Mouse (Mus musculus): ENCODE results near the gene Tuba1b. TPM values are rescaled to one million over a fixed set of nuclear protein-coding genes. Genes with fewer than 3 reads are reported as not detected.
"Not testable (repeated sequence)": the region's sequence is repeated elsewhere in the genome, so short reads cannot be mapped to it uniquely, and the experiment has no call there.

Gene Tuba1b
- 100 to 1,000 TPM; 329 to 414 TPM for total RNA-seq (2021)
- long read RNA-seq, experiment 1, transcript Tuba1b-201 (4 exons, 1,743 nt): major isoform, 744 of 1,046 reads
- long read RNA-seq, experiment 1, partial matches to known transcripts: 302 of 1,046 reads
- long read RNA-seq, experiment 1, other reads (novel, unspliced or antisense): 0 of 1,046 reads
- long read RNA-seq, experiment 2, transcript Tuba1b-201 (4 exons, 1,743 nt): major isoform, 592 of 654 reads
- long read RNA-seq, experiment 2, partial matches to known transcripts: 61 of 654 reads
- long read RNA-seq, experiment 2, other reads (novel, unspliced or antisense): 1 of 654 reads

DNA sequence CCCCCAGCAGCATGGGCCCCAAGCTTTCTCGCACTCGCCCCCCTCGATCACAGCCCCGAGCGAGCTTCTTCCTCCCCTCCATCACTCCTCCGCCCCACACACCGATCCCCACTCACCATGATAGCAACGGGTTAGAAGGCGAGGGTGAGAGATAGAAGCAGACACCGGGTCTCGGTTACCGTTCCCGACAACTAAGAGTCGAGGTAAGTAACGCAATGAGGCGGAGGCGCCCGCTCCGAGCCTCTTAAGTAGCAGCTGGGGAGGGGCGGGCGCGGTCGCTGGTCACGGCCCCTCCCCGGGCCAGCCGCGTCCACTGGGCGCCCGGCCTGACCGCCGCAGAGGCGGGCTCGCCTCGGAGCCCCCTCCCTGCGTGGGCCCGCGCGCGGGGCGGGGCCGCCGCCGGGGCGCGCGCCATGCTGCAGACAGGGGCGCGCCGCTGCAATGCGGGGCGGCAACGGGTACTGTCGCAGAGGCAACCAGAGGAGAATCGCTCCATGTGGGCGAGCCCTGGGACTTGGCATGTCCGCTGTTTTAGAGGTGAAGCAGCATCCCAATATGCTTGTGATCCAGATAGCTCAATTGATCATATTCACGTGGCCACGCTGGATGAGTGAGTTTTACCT lies at the start of gene Tuba1b:
Gene Tuba1b, minus strand, starts transcription at position 349 of the 623 bp plus-strand sequence.
- peak; percentile 95 for DNase-seq

DNA sequence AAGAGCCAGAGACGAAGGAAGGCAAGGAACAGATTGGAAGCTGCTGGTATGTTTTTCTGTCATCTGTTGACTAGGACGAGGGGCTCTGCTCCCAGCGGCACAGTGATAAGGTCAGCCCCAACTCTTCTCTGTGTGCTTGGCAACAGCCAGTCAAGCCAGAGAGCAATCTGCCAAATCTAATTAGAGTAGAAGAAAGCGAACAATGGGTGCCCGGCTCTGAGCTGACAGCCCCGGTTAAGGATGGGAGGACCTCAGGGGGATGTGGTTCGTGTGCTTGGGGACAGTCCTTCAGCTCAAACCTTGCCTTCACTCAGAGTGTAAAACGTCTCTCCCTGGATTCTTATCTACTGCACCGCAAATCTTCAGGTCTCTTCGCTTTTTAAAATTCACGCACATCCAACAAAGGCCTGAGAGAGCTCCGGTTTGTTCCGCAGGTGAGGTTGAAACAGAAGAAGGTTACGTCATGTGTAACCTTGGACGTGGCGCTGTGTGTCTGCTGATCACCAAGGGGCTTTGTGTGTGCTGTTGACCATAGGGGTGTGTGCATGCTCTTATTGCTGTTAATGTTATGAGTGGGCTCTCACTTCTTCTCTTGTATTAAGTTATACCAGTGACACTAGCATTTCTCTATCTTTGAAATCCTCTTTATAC lies 49.2 kb upstream of the Tuba1b start:
- no peak for DNase-seq

DNA sequence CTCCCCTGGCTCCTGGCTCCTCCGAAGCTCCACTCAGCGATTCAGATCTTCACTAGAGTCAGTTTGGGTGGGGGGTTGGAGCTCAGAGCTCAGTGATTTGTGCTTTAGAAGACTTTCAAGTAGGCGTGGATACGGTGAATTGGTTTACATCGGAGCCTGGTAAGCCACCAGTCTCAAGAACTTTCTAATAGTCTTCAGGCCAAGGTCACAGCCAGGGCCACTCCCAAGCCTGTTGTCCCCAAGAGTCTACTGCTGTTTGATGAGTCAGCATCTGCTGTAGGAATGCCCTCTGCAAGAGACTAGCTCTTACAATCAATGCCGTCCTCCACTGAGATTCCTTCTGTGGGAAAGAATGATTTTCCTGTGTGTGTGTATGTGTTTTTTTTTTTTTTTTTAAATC lies 47.7 kb upstream of the Tuba1b start:
- DNase-seq: peak; percentile 41

DNA sequence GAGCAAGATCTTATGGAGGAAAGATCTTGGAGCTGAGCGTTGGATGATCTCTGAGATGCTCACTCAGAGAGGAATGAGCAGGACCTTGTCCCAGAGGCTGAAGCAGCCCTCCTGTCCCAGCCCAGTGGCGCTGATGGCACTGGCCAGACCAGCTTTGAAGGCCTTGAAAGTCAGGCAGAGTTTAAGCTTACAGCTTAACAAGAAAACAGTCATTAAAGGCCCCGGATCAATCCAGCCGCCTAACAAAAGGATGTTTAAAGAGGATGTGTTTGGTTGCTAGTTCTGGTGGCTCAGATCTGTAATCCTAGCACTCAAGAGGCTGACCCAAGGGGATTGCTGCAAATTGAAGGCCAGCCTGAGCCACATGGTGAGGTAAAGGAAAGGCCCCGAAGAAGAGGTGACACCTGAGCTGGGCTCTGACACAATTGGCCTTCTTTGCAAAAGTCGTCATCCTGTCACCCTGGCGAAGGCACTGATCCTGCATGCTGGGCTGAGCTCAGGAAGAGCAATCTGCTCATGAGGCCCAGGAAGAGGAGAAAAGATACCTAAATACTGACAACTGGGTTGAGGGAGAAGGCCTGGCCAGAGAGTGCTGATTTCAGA lies 45.7 kb upstream of the Tuba1b start:
- no peak for DNase-seq

DNA sequence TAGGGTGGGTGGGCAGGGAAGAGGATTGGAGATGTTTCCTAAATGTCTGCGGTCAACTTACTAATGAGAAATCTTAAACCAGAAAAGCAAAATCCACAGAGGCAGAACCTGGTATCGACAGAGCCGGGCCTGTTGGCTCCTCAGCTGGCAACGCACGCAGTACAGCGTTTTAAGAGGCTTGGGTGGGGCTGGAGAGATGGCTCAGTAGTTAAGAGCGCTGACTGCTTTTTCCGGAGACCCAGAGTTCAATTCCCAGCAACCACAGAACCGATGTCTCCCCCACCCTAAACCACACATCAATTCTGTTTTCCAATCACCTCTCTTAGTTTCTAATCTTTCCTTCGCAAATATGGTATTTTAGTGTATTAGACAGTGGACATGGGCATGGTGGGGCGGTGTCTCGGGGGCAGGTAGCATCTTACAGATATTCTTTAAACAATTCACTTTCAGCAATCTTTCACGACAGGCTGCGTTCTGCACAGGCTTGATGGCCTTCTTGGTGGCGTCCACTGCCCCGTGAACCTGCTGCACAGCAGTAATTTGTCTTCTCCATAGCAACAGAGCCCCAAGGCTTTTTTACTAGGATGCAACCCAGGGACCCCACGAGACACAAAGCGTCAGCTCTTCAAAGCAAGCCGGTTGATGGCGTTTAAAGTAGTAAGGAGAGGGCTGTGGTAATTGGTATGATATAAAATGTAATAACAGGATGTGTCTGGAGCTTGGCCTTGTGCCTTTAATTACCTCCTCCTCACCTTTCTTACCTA lies 44.2 kb upstream of the Tuba1b start:
- DNase-seq: no peak

DNA sequence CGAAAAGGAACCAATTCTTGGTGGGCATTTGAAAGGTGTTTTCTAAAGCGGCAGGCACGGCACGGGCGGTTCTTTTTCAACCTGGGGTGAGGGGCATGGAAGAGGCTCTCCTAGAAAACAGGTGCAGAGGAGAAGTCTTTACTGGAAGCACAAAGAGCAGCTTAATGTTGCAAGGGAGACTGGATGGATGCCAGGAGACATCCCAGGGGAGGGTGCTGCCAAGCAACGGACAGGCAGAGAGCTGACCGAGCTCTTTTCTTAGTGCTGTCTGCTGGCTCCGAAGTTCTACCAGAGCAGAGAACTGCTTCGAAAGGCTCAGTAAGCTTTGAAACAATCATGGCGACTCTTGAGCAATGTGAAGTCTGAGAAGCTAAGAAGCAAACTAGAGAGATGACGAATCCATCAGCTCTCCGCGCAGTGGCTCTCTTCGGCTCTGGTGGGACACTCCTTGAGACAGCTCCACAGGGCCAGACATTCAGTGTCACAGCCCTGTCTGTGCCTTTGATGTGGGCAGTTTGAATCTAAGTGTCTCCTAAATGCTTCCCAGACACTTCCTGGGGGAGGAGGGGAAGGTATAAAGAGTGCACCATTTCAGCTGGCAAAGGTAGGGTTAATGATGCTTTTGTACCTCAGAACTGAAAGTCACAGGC lies 43.5 kb upstream of the Tuba1b start:
- DNase-seq: peak; percentile 92

DNA sequence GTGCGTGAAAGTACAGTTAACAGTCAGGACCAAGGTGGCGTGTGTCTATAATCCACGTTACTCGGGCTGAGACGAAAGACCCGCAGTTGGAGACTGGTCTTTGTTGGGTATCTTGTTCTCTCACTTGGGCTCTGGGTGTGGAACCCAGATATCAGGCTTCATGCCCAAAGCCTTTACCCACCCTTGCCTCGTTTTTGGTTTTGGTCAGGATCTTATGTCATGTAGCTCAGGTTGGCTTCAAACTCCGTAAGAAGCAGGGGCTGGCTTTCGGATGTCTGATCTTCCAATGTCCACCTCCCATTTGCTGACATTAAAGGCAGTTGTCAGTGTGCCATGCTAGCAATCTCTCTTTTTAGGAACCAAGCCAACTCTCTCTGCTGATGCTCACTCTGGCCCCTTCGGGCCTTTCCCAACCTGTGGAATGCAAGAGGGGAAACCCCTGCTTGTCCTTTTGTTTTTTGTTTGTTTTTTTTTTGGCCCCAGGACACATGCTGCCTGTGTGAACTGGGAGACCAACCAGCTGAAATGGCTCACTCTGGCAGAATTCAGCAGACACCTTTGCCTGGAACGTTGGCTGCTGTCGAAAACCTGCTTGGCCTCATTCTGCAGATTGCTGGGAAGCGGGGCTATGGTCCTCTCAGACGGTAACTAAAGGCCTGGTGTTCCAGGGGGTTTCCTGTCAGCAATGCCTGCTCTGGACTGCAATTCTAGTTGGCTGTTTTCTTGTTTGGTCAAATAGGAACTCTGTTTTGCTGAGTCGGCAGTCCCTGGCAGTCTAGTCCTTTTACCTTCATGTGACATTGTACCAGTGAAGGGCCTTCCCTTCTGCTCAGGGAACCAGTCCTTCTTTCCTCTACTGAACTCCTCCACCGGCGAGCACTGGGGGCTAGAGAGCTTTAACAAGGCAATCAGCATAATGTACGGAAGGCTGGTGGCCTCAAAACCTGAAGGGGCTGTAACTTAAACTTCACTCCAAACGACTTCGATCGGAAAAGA lies 42.7 kb upstream of the Tuba1b start:
- DNase-seq: no peak

DNA sequence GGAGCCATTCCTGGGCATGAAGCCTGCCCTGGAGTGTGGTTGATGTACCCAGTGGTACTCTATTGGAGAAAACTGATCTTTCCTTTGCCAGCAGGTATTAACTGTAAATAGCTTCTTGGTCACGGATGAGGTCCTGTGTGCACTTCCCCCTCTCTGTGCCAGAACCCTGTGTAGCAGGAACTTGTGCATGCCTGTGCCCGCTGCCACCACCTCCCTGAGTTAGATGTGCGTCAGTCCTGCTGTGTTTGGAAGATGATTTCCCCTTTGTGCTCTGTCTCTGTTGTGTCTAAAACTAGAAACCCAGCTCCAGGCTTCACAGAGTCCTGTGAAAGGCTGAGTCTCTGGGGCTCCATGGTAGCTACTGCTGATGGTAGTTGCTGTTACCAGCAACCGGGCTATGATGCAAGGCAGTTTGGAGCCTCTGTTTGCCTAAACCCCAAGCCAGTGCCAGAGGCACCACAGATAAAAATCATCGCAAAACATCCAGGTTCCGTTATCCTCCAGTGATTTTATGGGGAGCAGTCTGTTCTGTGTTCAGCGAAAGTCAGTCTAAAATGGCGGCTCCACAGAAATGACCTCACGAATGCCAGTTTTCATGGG lies 38.8 kb upstream of the Tuba1b start:
- DNase-seq: no peak

DNA sequence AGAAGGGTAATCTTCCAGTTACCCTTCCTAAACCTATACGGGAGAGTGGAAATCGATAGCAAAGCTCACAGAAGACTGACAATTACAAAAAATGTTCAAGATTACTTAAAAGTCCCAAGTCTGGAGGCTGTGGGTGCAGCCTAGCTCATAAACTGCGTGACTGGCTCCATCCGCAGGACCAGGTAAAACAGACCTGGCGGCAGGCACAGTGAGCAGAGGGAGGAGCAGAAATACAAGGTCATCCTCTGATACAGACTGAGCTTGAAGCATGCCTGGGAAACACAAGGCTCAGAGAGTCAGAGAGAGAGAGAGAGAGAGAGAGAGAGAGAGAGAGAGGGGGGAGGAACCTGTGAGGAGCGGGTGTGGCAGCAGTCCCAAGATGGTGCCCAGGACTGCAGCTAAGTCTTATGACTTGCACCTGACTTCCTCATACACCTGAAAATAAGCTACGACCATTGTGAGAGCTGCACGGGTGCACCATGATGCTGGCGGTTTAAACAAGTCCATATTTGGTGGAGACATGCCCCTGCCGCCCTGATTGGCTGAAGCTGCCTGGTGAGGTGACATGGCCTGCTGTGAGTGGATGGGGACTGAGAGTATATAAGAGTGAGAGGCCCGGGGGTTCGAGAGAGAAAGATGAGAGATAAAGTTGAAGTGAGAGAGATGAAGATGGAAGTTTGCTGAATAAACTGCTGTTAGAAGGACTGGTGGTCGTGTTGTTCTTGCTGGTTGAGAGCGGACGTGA lies 37.4 kb upstream of the Tuba1b start:
- not testable (repeated sequence) for DNase-seq

DNA sequence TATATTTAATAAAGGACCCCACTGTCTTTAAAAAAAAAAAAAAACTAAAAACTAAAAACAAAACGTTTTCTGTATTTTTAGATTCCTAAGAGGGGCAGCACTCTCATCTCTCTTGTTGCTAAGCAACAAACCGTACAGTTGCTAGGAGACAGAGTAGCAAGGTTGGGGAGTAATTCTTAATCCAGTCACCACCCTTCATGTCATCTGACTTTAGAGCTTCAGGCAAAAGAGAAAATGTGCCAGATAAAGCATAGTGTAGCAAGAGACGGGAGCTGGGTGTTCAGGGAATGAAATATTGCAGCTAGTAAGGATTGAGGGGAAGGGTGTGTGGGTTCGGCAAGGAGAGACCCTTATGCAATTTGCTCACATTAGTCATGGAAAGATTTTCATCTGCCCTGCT lies 36.7 kb upstream of the Tuba1b start:
- DNase-seq: no peak

DNA sequence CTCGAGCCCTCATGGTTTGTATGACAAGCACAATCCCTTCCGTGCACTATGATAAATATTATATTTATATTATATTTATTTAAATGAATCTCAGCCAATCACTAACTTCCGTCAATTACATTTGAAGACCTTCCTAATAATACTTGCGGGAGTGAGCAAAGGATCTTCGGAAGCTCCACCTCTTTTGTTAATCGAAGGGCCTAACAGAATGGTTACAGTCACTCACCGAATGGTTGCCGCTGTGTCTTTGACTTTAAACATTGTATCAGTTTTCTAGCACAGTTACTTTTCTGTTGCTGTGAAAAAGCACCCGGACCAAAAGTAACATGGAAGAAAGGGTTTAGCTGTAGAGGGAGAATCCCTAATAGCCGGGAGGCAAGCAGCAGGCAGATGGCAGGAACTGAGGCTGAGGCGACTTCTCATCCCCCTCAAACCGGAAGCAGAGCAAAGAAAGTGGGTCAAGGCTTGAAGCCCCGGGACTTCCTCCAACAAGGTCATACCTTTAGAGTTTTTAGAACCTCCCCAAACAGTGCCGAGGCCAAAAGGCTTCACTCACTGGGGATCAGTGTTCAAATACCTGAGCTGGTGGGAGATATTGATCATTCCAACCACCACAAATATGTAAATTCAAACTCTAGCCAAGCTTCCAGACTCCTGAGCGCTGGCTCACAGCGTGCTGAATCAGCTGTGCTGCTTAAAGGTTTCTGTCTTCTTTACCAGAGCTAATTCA lies 35.2 kb upstream of the Tuba1b start:
- DNase-seq: peak; percentile 38

DNA sequence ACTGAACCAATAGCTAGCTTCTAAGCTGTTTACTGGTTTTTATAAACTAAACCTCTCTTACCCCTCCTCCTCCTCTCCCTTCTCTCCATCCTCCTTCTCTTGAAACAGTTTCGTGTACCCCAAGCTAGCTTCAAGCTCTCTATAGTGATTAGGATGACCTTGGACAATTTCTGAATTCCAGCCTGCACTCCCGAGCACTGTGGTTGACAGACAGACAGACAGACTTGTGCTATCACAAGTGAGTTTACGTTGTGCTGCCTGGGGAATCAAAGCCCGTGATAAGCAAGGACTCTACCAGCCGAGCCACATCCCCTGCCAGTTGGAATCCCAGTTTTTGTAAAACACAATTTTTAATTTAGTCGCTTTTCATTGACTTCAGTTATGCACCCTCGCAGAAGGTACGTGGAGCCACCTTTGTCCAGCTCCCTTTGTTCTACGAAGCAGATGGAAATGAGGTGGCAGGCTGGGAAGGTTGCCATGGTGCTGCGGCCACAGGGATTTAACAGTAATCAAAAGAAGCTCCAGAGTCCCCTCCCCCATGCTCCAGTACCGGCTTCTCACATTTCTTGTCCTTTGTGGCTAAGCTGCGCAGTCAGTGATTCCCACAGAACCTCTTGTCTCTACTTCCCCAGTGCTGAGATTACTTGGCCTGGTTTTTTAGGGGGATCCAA lies 34.5 kb upstream of the Tuba1b start:
- DNase-seq: peak; percentile 68

DNA sequence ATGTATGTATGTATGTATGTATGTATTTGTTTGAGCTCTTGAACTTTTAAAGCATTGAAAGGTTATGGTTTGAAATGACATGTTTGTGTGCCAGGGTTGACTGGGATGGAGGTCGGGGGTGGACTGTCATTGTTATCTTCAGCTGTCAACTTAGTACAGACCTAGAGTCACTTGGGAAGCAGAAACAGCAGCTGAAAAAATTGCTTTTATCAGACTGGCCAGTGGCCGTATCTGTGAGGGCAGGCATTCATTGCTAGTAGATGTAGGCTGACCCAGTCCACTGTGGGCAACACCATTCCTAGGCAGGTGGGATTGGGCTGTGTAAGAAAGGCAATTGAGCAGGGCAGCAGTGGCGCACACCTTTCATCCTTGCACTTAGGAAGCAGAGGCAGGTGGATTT lies 25.2 kb upstream of the Tuba1b start:
- DNase-seq: no peak

DNA sequence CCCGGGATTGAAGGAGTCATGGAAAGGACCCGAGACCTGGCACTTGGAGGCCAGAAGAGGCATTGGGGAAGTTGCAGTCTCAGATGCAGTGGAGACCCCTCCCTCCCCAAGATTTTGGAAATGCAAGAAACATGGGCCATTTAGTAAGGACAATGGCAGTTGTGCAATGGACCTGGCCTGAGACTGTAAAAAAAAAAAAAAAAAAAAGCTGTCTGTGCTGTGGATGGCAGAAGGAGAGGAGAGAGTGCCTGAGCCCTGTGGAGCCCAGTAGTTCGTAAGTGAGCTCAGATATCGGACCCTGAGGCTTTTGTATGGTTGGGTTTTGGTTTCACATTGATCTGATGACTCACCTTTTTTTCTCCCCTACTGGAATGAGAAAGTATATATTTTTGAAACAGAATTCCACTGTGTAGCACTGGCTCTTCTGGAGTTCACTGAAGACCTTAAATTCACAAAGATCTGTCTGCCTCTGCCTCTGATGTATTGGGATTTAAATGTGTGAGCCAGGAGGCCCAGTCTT lies 24.6 kb upstream of the Tuba1b start:
- no peak for DNase-seq

DNA sequence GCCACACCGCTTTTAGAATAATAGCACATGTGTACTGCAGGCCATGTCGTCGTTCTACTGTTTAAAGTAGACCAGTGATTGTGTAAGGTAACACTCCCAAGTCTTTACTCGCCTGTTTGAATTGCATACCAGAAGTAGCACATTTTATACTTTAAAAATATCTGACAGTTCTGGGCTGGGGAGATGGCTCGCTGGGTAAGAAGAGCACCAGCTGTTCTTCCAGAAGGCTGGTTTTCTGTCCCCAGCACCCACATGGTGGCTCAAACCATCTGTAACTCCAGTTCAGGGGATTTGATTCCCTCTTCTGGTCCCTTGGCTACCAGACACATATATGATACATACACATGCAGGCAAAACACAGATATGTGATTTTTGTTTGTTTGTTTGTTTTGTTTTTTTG lies 23.1 kb upstream of the Tuba1b start:
- DNase-seq: no peak

DNA sequence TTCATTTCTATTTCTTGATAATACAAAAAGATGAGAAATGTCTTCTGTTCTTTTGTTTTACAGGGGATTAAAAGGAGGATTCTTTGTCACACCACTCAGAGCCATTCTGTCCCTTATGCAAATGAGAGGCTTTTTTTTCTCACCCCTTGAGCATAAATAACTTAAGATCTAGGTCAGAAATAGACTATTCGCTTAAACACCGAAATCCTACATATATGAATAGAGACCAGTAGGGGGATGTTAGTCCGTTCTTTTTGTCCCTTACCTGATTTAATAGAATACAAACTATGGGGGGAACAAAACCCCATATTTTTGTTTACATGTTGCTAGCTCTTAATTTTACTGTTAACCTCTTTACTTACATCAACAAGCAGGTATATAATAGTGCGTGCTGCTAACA lies 21.6 kb upstream of the Tuba1b start:
- no peak for DNase-seq

DNA sequence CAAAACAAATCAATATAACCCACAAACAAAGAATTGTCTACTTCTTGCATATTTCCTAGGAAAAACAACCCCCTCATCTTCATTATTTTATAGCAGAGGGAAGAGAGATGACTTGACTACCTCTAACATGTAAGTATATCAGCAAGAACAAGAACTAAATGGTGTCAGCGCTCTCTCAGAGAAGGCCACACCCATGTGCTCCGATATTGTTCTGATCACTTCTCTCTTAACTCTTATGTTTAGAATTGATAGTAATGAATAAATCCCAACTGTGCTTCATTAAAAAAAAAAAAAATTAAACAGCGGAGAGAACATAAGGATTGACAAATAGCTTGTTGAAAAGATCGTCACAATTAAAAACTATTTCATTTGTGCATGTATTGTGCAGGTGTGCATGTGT lies 21.0 kb upstream of the Tuba1b start:
- DNase-seq: no peak
